Mouse (Mus musculus) B cell, adult 67 days (primary cell): ENCODE results near the gene Rnf213. TPM values are rescaled to one million over a fixed set of nuclear protein-coding genes. Genes with fewer than 3 reads are reported as not detected.

Experiments used
- total RNA-seq, 2 experiments: library from RNA; stranded (reverse); gene quantifications; 4 replicates each; pipeline ENCODE4 v1.2.4; 2023

Gene Rnf213
- 100 to 1,000 TPM in 1 of 2 experiments, 10 to 100 TPM in 1; 91.8 to 129 TPM for total RNA-seq

GRCm38 (mm10) chr11:119392800-119393482, at the start of gene Rnf213:
Rnf213 (plus strand) TSS chr11:119393100.

GRCm38 (mm10) chr11:119355443-119356385, 37.2 kb upstream of the Rnf213 start, which contains the start of the genes Sgsh and Slc26a11:
Sgsh (minus strand) TSS chr11:119355536.
Slc26a11 (plus strand) TSS chr11:119355557.

GRCm38 (mm10) chr11:119490861-119491689, 98.2 kb downstream of the Rnf213 start, which contains the start of gene Endov:
Endov (plus strand) TSS chr11:119491347.

Other genes with a start within 250 kb of the Rnf213 start
- gene Tbc1d16, start 164.6 kb upstream of the Rnf213 start, total RNA-seq: 1 to 10 TPM in 1 of 2 experiments, not detected in 1; 1.4 TPM
- gene Ccdc40, start 164.5 kb upstream of the Rnf213 start, total RNA-seq: under 1 TPM; 0.44 to 0.81 TPM
- 10 to 100 TPM; 82.2 to 97.4 TPM for gene Gaa, start 125.2 kb upstream of the Rnf213 start, total RNA-seq
- 100 to 1,000 TPM; 224 to 227 TPM for gene Eif4a3, start 93.0 kb upstream of the Rnf213 start, total RNA-seq
- not detected for gene Card14, start 85.3 kb upstream of the Rnf213 start, total RNA-seq
- 10 to 100 TPM; 23.8 to 38.0 TPM for gene Sgsh, start 37.6 kb upstream of the Rnf213 start, total RNA-seq
- gene Slc26a11, start 37.5 kb upstream of the Rnf213 start, total RNA-seq: 10 to 100 TPM; 26.6 TPM
- gene Endov, start 98.2 kb downstream of the Rnf213 start, total RNA-seq: 10 to 100 TPM; 29.8 to 33.3 TPM
- not detected for gene Nptx1, start 154.7 kb downstream of the Rnf213 start, total RNA-seq
- 10 to 100 TPM; 65.1 to 67.2 TPM for gene Rptor, start 209.8 kb downstream of the Rnf213 start, total RNA-seq